Mouse (Mus musculus): ENCODE results near the gene Cped1. TPM values are rescaled to one million over a fixed set of nuclear protein-coding genes. Genes with fewer than 3 reads are reported as not detected.
A peak's percentile ranks its signal among the peaks of the same experiment; 100 is the strongest.

The Cped1 gene
- polyA plus RNA-seq (2015; fragmentation: Nextera tagmentation; extraction: Ambion mirVana) = 4.8 and 7.2 TPM in 2 replicates

- no peaks in the 10 kb centered on the region for H3K9me3 ChIP-seq (replicated peaks; ENCODE audit: control insufficient read depth, low read length)
- peak within 1 kb of the TSS; percentile 58 for H3K4me3 ChIP-seq (ENCODE audit: low read length)
- 1% methylated on average over 38 of the region's 38 CpGs for WGBS
- no peaks in the 10 kb centered on the region for H3K27me3 ChIP-seq (ENCODE audit: control insufficient read depth, insufficient read depth, low read length)
- no peaks in the 10 kb centered on the region for H3K36me3 ChIP-seq (ENCODE audit: control insufficient read depth, insufficient read depth)
- H3K9ac ChIP-seq (ENCODE audit: low read length) = peak within 1 kb of the TSS; percentile 65
- H3K27ac ChIP-seq (ENCODE audit: low read length) = peak within 1 kb of the TSS; percentile 64
- H3K4me2 ChIP-seq (ENCODE audit: low read depth, low read length) = peak within 1 kb of the TSS; percentile 80
- 0 out of 2 replicates have a peak, but pooled peaks cover 3% of the 10 kb centered on the region for H3K4me1 ChIP-seq (ENCODE audit: control insufficient read depth, insufficient read depth, low read length)
- ATAC-seq (replicated peaks; ENCODE audit: extremely low read depth, insufficient read depth, low FRiP score) = peak; percentile 79
These were observed at the start of gene Cped1 for GRCm38 (mm10) chr6:21985732-21986540. TSS of gene Cped1 (plus strand) at chr6:21985916.

DNA sequence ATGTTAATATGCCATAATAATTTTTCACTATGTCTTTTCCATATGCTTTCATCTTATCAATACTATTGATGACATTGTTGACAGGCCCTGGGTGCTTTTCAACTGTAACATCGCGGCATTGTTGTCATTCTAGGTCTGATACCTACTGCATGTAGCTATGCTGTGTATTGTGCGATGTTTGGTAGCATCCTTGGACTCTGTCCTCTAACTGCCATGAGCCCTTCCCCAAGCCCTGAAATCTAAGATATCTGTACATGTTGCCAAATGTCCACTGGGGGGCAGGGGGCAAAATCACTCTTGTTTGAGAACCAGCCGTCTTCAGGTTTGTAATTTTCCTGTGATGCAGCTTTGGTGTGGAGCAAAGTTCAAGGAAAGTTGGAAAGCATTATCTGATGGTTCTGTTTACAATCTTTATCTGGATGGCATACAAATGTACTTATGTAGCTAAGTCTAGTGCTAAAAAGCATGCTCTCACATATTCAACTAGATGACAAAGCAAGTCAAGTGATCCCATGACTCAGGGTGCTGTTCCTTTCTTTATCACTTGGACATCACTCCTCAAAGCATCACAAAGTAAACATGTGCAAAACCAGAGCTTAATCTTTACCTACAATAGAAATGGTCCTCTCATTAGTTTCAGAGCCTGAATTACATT is 47.6 kb upstream of the Cped1 start:
- H3K27ac ChIP-seq (ENCODE audit: low read length) = no peak overlapping the region
- no peaks in the 10 kb centered on the region for H3K36me3 ChIP-seq (ENCODE audit: control insufficient read depth, insufficient read depth)
- H3K9ac ChIP-seq (ENCODE audit: low read length) = no peak overlapping the region
- peaks cover 3% of the 10 kb centered on the region; the same call in 1 of the 2 replicates for H3K9me3 ChIP-seq (replicated peaks; ENCODE audit: control insufficient read depth, low read length)
- no peak overlapping the region for H3K4me2 ChIP-seq (ENCODE audit: low read depth, low read length)
- no peak for ATAC-seq (replicated peaks; ENCODE audit: extremely low read depth, insufficient read depth, low FRiP score)
- no peaks in the 10 kb centered on the region for H3K27me3 ChIP-seq (ENCODE audit: control insufficient read depth, insufficient read depth, low read length)
- no peaks in the 10 kb centered on the region for H3K4me1 ChIP-seq (ENCODE audit: control insufficient read depth, insufficient read depth, low read length)
- WGBS = 70% methylated on average over 4 of the region's 4 CpGs
- H3K4me3 ChIP-seq (ENCODE audit: low read length) = no peak overlapping the region

- Histone ChIP-seq H3K4me1 (ENCODE audit: control insufficient read depth, insufficient read depth, low read length) (peaks cover 7% of the 10 kb centered on the region), H3K27ac (ENCODE audit: low read length) (peak within 1 kb of the TSS; percentile 98), H3K4me3 (ENCODE audit: low read length) (peak within 1 kb of the TSS; percentile 84), H3K27me3 (ENCODE audit: control insufficient read depth, insufficient read depth, low read length) (no peaks in the 10 kb centered on the region), H3K9me3 (replicated peaks; ENCODE audit: control insufficient read depth, low read length) (no peaks in the 10 kb centered on the region), H3K9ac (ENCODE audit: low read length) (peak within 1 kb of the TSS; percentile 84), H3K4me2 (ENCODE audit: low read depth, low read length) (peak within 1 kb of the TSS; percentile 85), H3K36me3 (ENCODE audit: control insufficient read depth, insufficient read depth) (peaks cover 11% of the 10 kb centered on the region; the same call in 1 of the 2 replicates)
- peak; percentile 97 for ATAC-seq (replicated peaks; ENCODE audit: extremely low read depth, insufficient read depth, low FRiP score)
- WGBS = under 1% methylated on average over 35 of the region's 35 CpGs
These were observed 36.4 kb upstream of the Cped1 start, which contains the start of gene Ing3 for GRCm38 (mm10) chr6:21949226-21949731. TSS of gene Ing3 (plus strand) at chr6:21949571.

DNA sequence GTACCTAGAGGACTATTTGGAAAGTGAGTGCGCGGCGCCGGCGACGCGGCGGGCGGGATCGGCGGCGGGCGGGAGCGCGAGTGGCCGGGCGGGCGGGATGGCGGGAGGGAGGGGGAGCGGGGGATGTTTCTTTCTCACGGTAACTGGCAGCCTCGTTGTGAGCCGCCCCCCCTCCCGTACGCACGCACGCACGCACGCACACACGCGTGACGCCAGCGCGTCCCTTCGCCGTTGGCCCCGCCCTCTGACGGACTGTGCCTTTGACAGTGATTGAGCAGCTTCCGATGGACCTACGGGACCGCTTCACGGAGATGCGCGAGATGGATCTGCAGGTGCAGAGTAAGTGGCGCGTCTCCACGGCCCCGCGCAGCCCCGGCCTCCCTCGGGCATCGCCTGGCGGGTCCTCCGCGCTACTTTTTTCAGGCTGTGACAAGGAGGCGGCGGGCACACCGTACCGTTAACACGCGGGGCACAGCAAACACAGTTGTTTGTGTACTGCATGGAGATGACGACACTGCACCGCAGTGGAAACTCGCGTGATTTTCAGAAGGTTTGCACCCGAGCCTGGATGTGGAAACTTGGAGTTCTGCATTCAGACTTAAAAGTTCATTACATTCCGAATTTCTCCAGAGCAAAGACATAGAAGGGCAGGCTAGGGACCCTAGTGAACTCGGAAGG is 35.8 kb upstream of the Cped1 start:
- Histone ChIP-seq H3K4me3 (ENCODE audit: low read length) (peak overlapping the region; percentile 84), H3K27me3 (ENCODE audit: control insufficient read depth, insufficient read depth, low read length) (no peaks in the 10 kb centered on the region), H3K4me2 (ENCODE audit: low read depth, low read length) (peak overlapping the region; percentile 85), H3K27ac (ENCODE audit: low read length) (peak overlapping the region; percentile 98), H3K4me1 (ENCODE audit: control insufficient read depth, insufficient read depth, low read length) (peaks cover 7% of the 10 kb centered on the region), H3K36me3 (ENCODE audit: control insufficient read depth, insufficient read depth) (peaks cover 14% of the 10 kb centered on the region; the same call in 1 of the 2 replicates), H3K9ac (ENCODE audit: low read length) (peak overlapping the region; percentile 84), H3K9me3 (replicated peaks; ENCODE audit: control insufficient read depth, low read length) (no peaks in the 10 kb centered on the region)
- peak; percentile 96 for ATAC-seq (replicated peaks; ENCODE audit: extremely low read depth, insufficient read depth, low FRiP score)
- under 1% methylated on average over 62 of the region's 68 CpGs for WGBS

- H3K9ac ChIP-seq (ENCODE audit: low read length) = peak overlapping the region; percentile 84
- ATAC-seq (replicated peaks; ENCODE audit: extremely low read depth, insufficient read depth, low FRiP score) = no peak
- no peaks in the 10 kb centered on the region for H3K27me3 ChIP-seq (ENCODE audit: control insufficient read depth, insufficient read depth, low read length)
- H3K27ac ChIP-seq (ENCODE audit: low read length) = peak overlapping the region; percentile 80; the same call in 1 of the 2 replicates
- 80% methylated on average over 2 of the region's 2 CpGs for WGBS
- peaks cover 19% of the 10 kb centered on the region; the same call in 1 of the 2 replicates for H3K36me3 ChIP-seq (ENCODE audit: control insufficient read depth, insufficient read depth)
- H3K4me2 ChIP-seq (ENCODE audit: low read depth, low read length) = peak overlapping the region; percentile 85
- no peaks in the 10 kb centered on the region for H3K9me3 ChIP-seq (replicated peaks; ENCODE audit: control insufficient read depth, low read length)
- H3K4me3 ChIP-seq (ENCODE audit: low read length) = peak overlapping the region; percentile 84
- H3K4me1 ChIP-seq (ENCODE audit: control insufficient read depth, insufficient read depth, low read length) = peaks cover 7% of the 10 kb centered on the region
These were observed 35.0 kb upstream of the Cped1 start for GRCm38 (mm10) chr6:21950676-21951075.

DNA sequence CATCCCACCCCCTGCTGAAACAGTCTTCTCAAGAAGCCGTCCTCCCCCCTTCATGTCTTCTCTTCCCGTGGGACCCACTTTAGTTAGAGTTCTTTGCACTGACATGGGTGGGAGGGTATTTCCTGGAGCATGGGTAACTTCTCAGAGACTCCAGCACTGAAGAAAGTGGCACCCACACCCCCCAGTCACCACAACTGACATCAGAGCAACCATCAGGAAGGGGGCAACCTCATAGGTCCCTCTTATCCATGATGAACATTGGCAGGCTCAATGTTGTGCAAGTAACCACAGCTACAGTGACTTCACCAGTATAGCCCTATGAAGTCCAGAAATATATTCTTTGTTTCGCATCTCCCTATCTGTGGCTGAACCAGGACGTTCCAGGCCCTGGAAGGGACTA is 30.2 kb upstream of the Cped1 start:
- Histone ChIP-seq H3K9ac (ENCODE audit: low read length) (no peak overlapping the region), H3K36me3 (ENCODE audit: control insufficient read depth, insufficient read depth) (peaks cover 33% of the 10 kb centered on the region), H3K4me3 (ENCODE audit: low read length) (no peak overlapping the region), H3K27ac (ENCODE audit: low read length) (no peak overlapping the region), H3K9me3 (replicated peaks; ENCODE audit: control insufficient read depth, low read length) (no peaks in the 10 kb centered on the region), H3K4me2 (ENCODE audit: low read depth, low read length) (no peak overlapping the region), H3K27me3 (ENCODE audit: control insufficient read depth, insufficient read depth, low read length) (no peaks in the 10 kb centered on the region), H3K4me1 (ENCODE audit: control insufficient read depth, insufficient read depth, low read length) (peaks cover 6% of the 10 kb centered on the region)
- 82% methylated on average over 4 of the region's 4 CpGs for WGBS
- ATAC-seq (replicated peaks; ENCODE audit: extremely low read depth, insufficient read depth, low FRiP score) = no peak

DNA sequence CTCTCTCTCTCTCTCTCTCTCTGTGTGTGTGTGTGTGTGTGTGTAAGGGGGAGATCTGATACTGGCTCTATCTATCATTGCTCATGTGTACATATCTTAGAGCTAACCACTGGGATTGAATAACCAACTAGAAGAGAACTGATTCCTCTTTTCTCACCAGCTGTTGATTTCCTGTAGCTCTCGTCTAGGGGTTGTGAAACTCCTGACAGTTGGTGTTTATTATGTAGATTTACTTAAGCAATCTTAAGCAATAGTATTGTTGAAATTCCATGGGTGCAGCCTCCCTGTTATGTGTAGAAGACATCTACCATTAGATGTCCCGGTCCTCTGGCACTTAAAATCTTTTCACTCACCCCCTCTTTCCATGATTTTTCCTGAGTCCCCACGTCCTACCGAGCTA is 26.8 kb upstream of the Cped1 start:
- ATAC-seq (replicated peaks; ENCODE audit: extremely low read depth, insufficient read depth, low FRiP score) = no peak
- Histone ChIP-seq H3K36me3 (ENCODE audit: control insufficient read depth, insufficient read depth) (peaks cover 22% of the 10 kb centered on the region), H3K4me2 (ENCODE audit: low read depth, low read length) (no peak overlapping the region), H3K9me3 (replicated peaks; ENCODE audit: control insufficient read depth, low read length) (no peaks in the 10 kb centered on the region), H3K4me3 (ENCODE audit: low read length) (no peak overlapping the region), H3K27ac (ENCODE audit: low read length) (no peak overlapping the region), H3K4me1 (ENCODE audit: control insufficient read depth, insufficient read depth, low read length) (no peaks in the 10 kb centered on the region), H3K9ac (ENCODE audit: low read length) (no peak overlapping the region), H3K27me3 (ENCODE audit: control insufficient read depth, insufficient read depth, low read length) (no peaks in the 10 kb centered on the region)
- WGBS = 84% methylated on average over 4 of the region's 4 CpGs

- Histone ChIP-seq H3K4me1 (ENCODE audit: control insufficient read depth, insufficient read depth, low read length) (no peaks in the 10 kb centered on the region), H3K4me2 (ENCODE audit: low read depth, low read length) (no peak overlapping the region), H3K4me3 (ENCODE audit: low read length) (no peak overlapping the region), H3K9ac (ENCODE audit: low read length) (no peak overlapping the region), H3K27me3 (ENCODE audit: control insufficient read depth, insufficient read depth, low read length) (no peaks in the 10 kb centered on the region), H3K27ac (ENCODE audit: low read length) (no peak overlapping the region), H3K36me3 (ENCODE audit: control insufficient read depth, insufficient read depth) (peaks cover 19% of the 10 kb centered on the region), H3K9me3 (replicated peaks; ENCODE audit: control insufficient read depth, low read length) (no peaks in the 10 kb centered on the region)
- 96% methylated on average over 5 of the region's 5 CpGs for WGBS
- no peak for ATAC-seq (replicated peaks; ENCODE audit: extremely low read depth, insufficient read depth, low FRiP score)
These were observed 25.8 kb upstream of the Cped1 start for GRCm38 (mm10) chr6:21959909-21960308.

Measured in heart, embryonic 16.5 days (tissue).